Mouse (Mus musculus) forebrain, embryonic 16.5 days (tissue): ENCODE data around the gene Plekhh1. TPM values are rescaled to one million over a fixed set of nuclear protein-coding genes. Genes with fewer than 3 reads are reported as not detected.

Experiments
- ATAC-seq: fragments of 200-750 bp; cut with Nextera tagmentation; 2 replicates; pipeline ENCODE4 v1.8.0; 2017; ENCODE audit warnings: mild to moderate bottlenecking, moderate library complexity
- H3K27ac ChIP-seq: fragments of 300-500 bp; sonication (generic); 2 replicates; pipeline ENCODE4 v1.5.1; 2014; ENCODE audit warnings: low read length, control low read depth
- H3K27me3 ChIP-seq: fragments of 300-500 bp; sonication (generic); replicated peaks from 2 replicates; pipeline ENCODE4 v1.6.1; 2014; ENCODE audit warnings: low read length; ENCODE audit not compliant: control insufficient read depth, insufficient read depth
- H3K36me3 ChIP-seq: fragments of 300-500 bp; sonication (generic); 2 replicates; pipeline ENCODE4 v1.6.1; 2014; ENCODE audit not compliant: control insufficient read depth, insufficient read depth
- H3K4me1 ChIP-seq: fragments of 300-500 bp; sonication (generic); replicated peaks from 2 replicates; pipeline ENCODE4 v1.6.1; 2014; ENCODE audit warnings: low read length; ENCODE audit not compliant: control insufficient read depth, insufficient read depth
- H3K4me2 ChIP-seq: fragments of 300-500 bp; sonication (generic); 2 replicates; pipeline ENCODE4 v1.6.1; 2014; ENCODE audit warnings: mild to moderate bottlenecking, low read length, control low read depth
- H3K4me3 ChIP-seq: fragments of 300-500 bp; sonication (generic); replicated peaks from 2 replicates; pipeline ENCODE4 v1.5.1; 2014; ENCODE audit warnings: mild to moderate bottlenecking, low read length, control low read depth
- H3K9ac ChIP-seq: fragments of 300-500 bp; sonication (generic); replicated peaks from 2 replicates; pipeline ENCODE4 v1.6.1; 2014; ENCODE audit warnings: low read depth, low read length, control low read depth
- H3K9me3 ChIP-seq: fragments of 300-500 bp; sonication (generic); 2 replicates; pipeline ENCODE4 v1.6.1; 2016; ENCODE audit warnings: low read length; ENCODE audit not compliant: control insufficient read depth
- WGBS: fragments of 180-500 bp; shearing (Covaris S2); extraction: QIAGEN DNeasy Blood & Tissue Kit; methylation state at CpG from one replicate; pipeline ENCODE4 v1.1.7; 2014; 5-methylcytosine and 5-hydroxymethylcytosine counted together
- polyA plus RNA-seq: library from polyadenylated mRNA; unstranded; fragments of >200 nt; fragmentation: Nextera tagmentation; extraction: Ambion mirVana; gene quantifications from 2 replicates; pipeline ENCODE4 v1.2.1, GENCODE M21; 2015

Plekhh1 gene
- 2.1 and 2.5 TPM in 2 replicates for polyA plus RNA-seq

GRCm38 (mm10) chr12:79028911-79029861 is at the start of gene Plekhh1:
Plekhh1 (plus strand) TSS chr12:79029163.
- peak within 1 kb of the TSS; percentile 77 for H3K9ac ChIP-seq
- no peaks in the 10 kb centered on the region for H3K9me3 ChIP-seq
- under 1% methylated on average over 78 of the region's 80 CpGs for WGBS
- peak within 1 kb of the TSS; percentile 75 for H3K4me3 ChIP-seq
- no peak within 1 kb of the TSS for H3K27ac ChIP-seq
- peak; percentile 91 for ATAC-seq
- no peaks in the 10 kb centered on the region for H3K36me3 ChIP-seq
- no peaks in the 10 kb centered on the region for H3K27me3 ChIP-seq
- H3K4me2 ChIP-seq, result peak within 1 kb of the TSS; percentile 96
- peaks cover 12% of the 10 kb centered on the region; the same call in 1 of the 2 replicates for H3K4me1 ChIP-seq

DNA sequence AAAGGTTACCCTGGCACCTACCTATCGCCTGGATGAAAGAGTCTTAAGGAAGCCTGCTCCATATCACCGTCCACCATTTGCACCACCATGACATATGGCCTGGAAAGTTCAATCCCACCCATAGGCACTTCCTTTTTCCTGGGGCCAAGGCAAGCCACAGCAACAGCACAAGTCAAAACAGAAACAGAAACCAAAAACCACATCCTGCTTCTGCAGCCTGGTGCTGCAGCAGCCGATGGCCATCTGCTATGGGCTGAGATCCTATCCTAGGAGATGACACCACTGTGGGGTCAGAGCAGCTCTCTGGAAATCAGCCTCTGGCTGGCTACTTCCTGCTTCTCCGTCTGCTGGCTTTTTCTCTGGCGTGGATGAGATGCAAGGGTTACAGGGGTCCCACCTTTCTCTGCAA is 48.3 kb upstream of the Plekhh1 start:
- 94% methylated on average over 5 of the region's 5 CpGs for WGBS
- H3K4me1 ChIP-seq, result peaks cover 12% of the 10 kb centered on the region
- H3K36me3 ChIP-seq, result no peaks in the 10 kb centered on the region
- no peak overlapping the region for H3K27ac ChIP-seq
- H3K4me3 ChIP-seq, result no peak overlapping the region
- no peaks in the 10 kb centered on the region for H3K27me3 ChIP-seq
- no peak overlapping the region for H3K9ac ChIP-seq
- no peak overlapping the region for H3K4me2 ChIP-seq
- no peak for ATAC-seq
- no peaks in the 10 kb centered on the region for H3K9me3 ChIP-seq

- Histone ChIP-seq H3K27ac (no peak overlapping the region), H3K4me3 (no peak overlapping the region), H3K4me2 (no peak overlapping the region), H3K9ac (no peak overlapping the region), H3K27me3 (no peaks in the 10 kb centered on the region), H3K9me3 (no peaks in the 10 kb centered on the region), H3K36me3 (no peaks in the 10 kb centered on the region), H3K4me1 (peaks cover 12% of the 10 kb centered on the region)
- no peak for ATAC-seq
- WGBS, result 89% methylated on average over 2 of the region's 2 CpGs
Observed at GRCm38 (mm10) chr12:78981131-78981530, 47.8 kb upstream of the Plekhh1 start.

DNA sequence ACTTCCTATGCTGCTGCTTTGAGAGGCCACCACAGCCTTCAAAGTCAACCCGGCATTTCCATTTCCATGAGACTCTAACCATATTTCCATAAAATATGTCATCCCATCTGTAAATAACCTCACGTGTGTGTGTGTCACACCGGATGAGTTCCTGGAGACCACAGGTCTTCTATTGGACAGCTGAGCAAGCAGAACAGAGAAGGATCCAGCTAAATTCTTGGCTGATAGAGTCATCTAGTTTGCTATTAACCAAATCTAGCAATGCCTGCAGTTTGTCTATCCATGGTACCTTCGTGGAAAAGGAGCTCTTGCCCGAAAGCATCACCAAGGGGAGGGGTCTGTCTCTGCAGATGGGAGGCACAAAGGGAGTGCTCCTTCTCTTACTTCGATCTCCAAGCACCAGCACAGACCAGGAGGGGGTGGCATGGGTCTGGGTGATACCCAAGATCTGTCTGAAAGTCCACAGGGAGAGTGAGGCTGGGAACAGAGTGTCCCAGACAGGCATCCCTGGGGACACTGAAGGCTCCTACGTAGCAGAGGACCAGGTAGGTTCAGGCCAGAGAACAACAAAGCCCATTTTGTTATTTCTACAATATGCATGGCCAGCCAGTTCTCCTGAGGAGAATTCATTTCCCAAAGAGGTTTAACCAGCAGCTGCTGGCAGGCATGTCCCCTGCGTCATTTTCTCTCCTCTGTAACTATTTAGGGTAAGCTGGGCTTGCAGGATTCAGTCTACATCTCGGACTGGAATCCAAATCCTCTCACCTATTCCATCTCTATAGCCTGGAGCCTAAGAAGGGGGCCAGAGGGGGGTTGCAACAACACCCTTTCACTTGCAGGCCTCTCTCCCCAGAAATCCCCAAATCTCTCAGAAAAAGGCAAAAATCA is 46.8 kb upstream of the Plekhh1 start:
- no peak for ATAC-seq

GRCm38 (mm10) chr12:78983296-78984034 is 45.5 kb upstream of the Plekhh1 start:
- WGBS, result 64% methylated on average over 9 of the region's 9 CpGs
- peak overlapping the region; percentile 19; the same call in 1 of the 2 replicates for H3K27ac ChIP-seq
- no peak overlapping the region for H3K9ac ChIP-seq
- H3K4me1 ChIP-seq, result peaks cover 26% of the 10 kb centered on the region
- H3K27me3 ChIP-seq, result no peaks in the 10 kb centered on the region
- no peak overlapping the region for H3K4me2 ChIP-seq
- H3K9me3 ChIP-seq, result no peaks in the 10 kb centered on the region
- no peak for ATAC-seq
- no peaks in the 10 kb centered on the region for H3K36me3 ChIP-seq
- H3K4me3 ChIP-seq, result no peak overlapping the region

More for the DNA sequence above, 46.8 kb upstream of the Plekhh1 start:
- peaks cover 14% of the 10 kb centered on the region for H3K4me1 ChIP-seq
- H3K27me3 ChIP-seq, result no peaks in the 10 kb centered on the region
- H3K9me3 ChIP-seq, result no peaks in the 10 kb centered on the region
- 71% methylated on average over 9 of the region's 9 CpGs for WGBS
- H3K4me3 ChIP-seq, result no peak overlapping the region
- no peaks in the 10 kb centered on the region for H3K36me3 ChIP-seq
- no peak overlapping the region for H3K9ac ChIP-seq
- H3K4me2 ChIP-seq, result no peak overlapping the region
- no peak overlapping the region for H3K27ac ChIP-seq

DNA sequence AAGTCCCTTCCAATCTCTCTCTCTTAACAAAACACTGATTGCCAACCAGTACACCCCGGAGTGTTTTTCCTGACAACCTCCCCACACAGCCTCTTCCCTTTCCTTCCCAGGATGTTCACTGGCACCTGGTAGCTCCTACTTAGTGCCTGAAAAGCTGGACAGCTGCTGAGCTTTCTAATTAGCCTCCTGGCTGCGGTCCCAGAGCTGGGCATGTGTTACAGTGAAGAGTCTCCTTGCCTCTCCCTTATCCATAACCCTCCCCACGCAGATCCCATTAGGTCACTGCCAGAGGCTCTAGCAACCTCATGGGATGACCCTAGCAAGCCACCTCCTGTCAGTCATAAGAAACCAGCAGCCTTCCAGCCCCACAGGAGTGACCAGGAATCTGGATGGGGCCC is 44.9 kb upstream of the Plekhh1 start:
- Histone ChIP-seq H3K4me3 (no peak overlapping the region), H3K36me3 (no peaks in the 10 kb centered on the region), H3K4me2 (no peak overlapping the region), H3K27ac (peak overlapping the region; percentile 19; the same call in 1 of the 2 replicates), H3K27me3 (no peaks in the 10 kb centered on the region), H3K4me1 (peaks cover 26% of the 10 kb centered on the region), H3K9ac (no peak overlapping the region), H3K9me3 (no peaks in the 10 kb centered on the region)
- ATAC-seq, result peak; percentile 67
- WGBS, result 17% methylated on average over 3 of the region's 3 CpGs

- 21% methylated on average over 9 of the region's 9 CpGs for WGBS
- H3K27me3 ChIP-seq, result no peaks in the 10 kb centered on the region
- peaks cover 26% of the 10 kb centered on the region for H3K4me1 ChIP-seq
- peak; percentile 86 for ATAC-seq
- no peak overlapping the region for H3K4me3 ChIP-seq
- no peaks in the 10 kb centered on the region for H3K9me3 ChIP-seq
- H3K9ac ChIP-seq, result no peak overlapping the region; the same call in 1 of the 2 replicates
- H3K4me2 ChIP-seq, result no peak overlapping the region
- H3K36me3 ChIP-seq, result no peaks in the 10 kb centered on the region
- peak overlapping the region; percentile 40; the same call in 1 of the 2 replicates for H3K27ac ChIP-seq
Observed at GRCm38 (mm10) chr12:78987581-78988081, 41.3 kb upstream of the Plekhh1 start.

DNA sequence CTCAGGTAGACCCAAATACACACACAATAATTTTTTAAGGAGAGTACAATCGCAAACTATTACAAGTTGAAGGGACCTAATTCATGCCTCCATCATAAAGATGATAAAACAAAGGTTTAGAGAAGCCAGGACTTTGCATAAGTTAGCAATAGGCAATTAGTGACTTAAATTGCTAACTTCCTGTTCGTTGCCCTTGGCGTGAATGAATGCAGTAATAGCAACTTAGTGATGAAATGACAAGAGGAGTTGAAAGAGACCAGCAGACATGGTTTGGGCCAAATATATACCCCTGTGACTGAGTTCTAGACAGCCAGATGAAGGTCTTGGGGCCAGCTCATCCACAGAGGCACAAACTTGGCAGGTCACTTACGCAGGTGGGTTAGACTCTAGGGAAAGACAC is 32.7 kb upstream of the Plekhh1 start:
- ATAC-seq, result no peak
- WGBS, result 77% methylated on average over 4 of the region's 4 CpGs

More for the DNA sequence above, 32.7 kb upstream of the Plekhh1 start:
- H3K9me3 ChIP-seq, result no peaks in the 10 kb centered on the region
- H3K4me2 ChIP-seq, result no peak overlapping the region
- H3K4me1 ChIP-seq, result no peaks in the 10 kb centered on the region
- H3K27ac ChIP-seq, result no peak overlapping the region
- H3K36me3 ChIP-seq, result no peaks in the 10 kb centered on the region
- no peak overlapping the region for H3K4me3 ChIP-seq
- no peak overlapping the region for H3K9ac ChIP-seq
- H3K27me3 ChIP-seq, result no peaks in the 10 kb centered on the region
